Mouse (Mus musculus) heart, embryonic 14.5 days (tissue): ENCODE measurements around the gene Map3k6. TPM values are rescaled to one million over a fixed set of nuclear protein-coding genes. Genes with fewer than 3 reads are reported as not detected.

Experiments used
- ATAC-seq: fragments of 200-750 bp; cut with Nextera tagmentation; 2 replicates; pipeline ENCODE4 v1.8.0; 2017; ENCODE audit warnings: low read depth, moderate TSS enrichment; ENCODE audit not compliant: insufficient number of reproducible peaks, insufficient read depth, low FRiP score
- H3K27ac ChIP-seq, 2 experiments: fragments of 200-500 bp in 1 of 2; fragments of 300-500 bp in 1 of 2; sonication (generic) in 1 of 2; replicated peaks in 1 of 2; 2 replicates each; pipeline ENCODE4 v1.5.1; 2012 to 2014; ENCODE audit warnings: low read depth in 2 of 2, low read length in 2 of 2, control low read depth in 1 of 2, mild to moderate bottlenecking in 1 of 2, mixed read lengths in 1 of 2; ENCODE audit not compliant: control insufficient read depth in 1 of 2, insufficient read depth in 1 of 2
- H3K27me3 ChIP-seq: fragments of 300-500 bp; sonication (generic); 2 replicates; pipeline ENCODE4 v1.6.1; 2014; ENCODE audit warnings: mild to moderate bottlenecking, low read length, control low read depth; ENCODE audit not compliant: control insufficient read depth, insufficient read depth
- H3K36me3 ChIP-seq: fragments of 300-500 bp; sonication (generic); 2 replicates; pipeline ENCODE4 v1.6.1; 2014; ENCODE audit warnings: mild to moderate bottlenecking, control low read depth, low read length, mixed read lengths; ENCODE audit not compliant: control insufficient read depth, insufficient read depth
- H3K4me1 ChIP-seq, 2 experiments: fragments of 200-500 bp in 1 of 2; fragments of 300-500 bp in 1 of 2; sonication (generic) in 1 of 2; 2 replicates each; pipeline ENCODE4 v1.6.1; 2012 to 2014; ENCODE audit warnings: low read length in 2 of 2, control low read depth in 1 of 2, mixed read lengths in 1 of 2; ENCODE audit not compliant: control insufficient read depth in 2 of 2, insufficient read depth in 2 of 2
- H3K4me2 ChIP-seq: fragments of 300-500 bp; sonication (generic); 2 replicates; pipeline ENCODE4 v1.6.1; 2014; ENCODE audit warnings: mild to moderate bottlenecking, low read length
- H3K4me3 ChIP-seq, 2 experiments: fragments of 200-500 bp in 1 of 2; fragments of 300-500 bp in 1 of 2; sonication (generic) in 1 of 2; 2 replicates each; pipeline ENCODE4 v1.5.1; 2012 to 2014; ENCODE audit warnings: low read length in 2 of 2, mild to moderate bottlenecking in 2 of 2, control low read depth in 1 of 2, low read depth in 1 of 2, moderate library complexity in 1 of 2; ENCODE audit not compliant: control insufficient read depth in 1 of 2, insufficient read depth in 1 of 2
- H3K9ac ChIP-seq: fragments of 300-500 bp; sonication (generic); 2 replicates; pipeline ENCODE4 v1.6.1; 2014; ENCODE audit warnings: mild to moderate bottlenecking, low read length
- H3K9me3 ChIP-seq: fragments of 300-500 bp; sonication (generic); 2 replicates; pipeline ENCODE4 v1.6.1; 2016; ENCODE audit warnings: low read length, control low read depth; ENCODE audit not compliant: control insufficient read depth
- WGBS: fragments of 180-500 bp; shearing (Covaris S2); extraction: QIAGEN DNeasy Blood & Tissue Kit; methylation state at CpG from one replicate; pipeline ENCODE4 v1.1.7; 2014; 5-methylcytosine and 5-hydroxymethylcytosine counted together
- polyA plus RNA-seq: library from polyadenylated mRNA; unstranded; fragments of >200 nt; fragmentation: Nextera tagmentation; extraction: Ambion mirVana; gene quantifications from 2 replicates; pipeline ENCODE4 v1.2.1, GENCODE M21; 2014

The Map3k6 gene
- polyA plus RNA-seq, 1 experiment from 2014 or later, result 1.6 TPM

DNA sequence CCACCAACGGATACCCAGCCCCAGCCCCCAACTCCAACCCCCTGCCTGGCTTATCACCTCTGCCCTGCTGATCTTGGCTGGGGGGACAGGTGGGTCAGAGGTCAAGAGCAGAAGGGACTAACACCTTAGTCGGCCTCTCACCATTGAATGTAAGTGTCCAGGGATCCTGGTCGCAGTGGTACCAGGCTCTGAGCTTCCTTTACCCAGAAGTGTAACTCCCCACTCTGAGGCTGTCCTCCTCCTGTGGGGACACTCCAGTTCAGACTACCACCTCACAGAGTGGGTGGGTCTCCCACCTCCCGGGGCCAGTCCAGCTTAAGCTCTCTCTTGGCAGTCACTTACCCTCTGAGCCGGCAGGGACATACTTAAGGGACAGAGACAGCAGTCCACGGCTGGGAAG is 14.8 kb downstream of the Map3k6 start:
- H3K4me2 ChIP-seq, result no peak overlapping the region
- 43% methylated on average over 6 of the region's 6 CpGs for WGBS
- no peaks in the 10 kb centered on the region for H3K36me3 ChIP-seq
- peaks cover 62% of the 10 kb centered on the region for H3K27me3 ChIP-seq
- peaks cover 8 to 12% of the 10 kb centered on the region in 2 experiments for H3K4me1 ChIP-seq
- no peak overlapping the region for H3K4me3 ChIP-seq
- ATAC-seq, result no peak
- no peak overlapping the region for H3K9ac ChIP-seq
- no peaks in the 10 kb centered on the region for H3K9me3 ChIP-seq
- no peak overlapping the region for H3K27ac ChIP-seq

DNA sequence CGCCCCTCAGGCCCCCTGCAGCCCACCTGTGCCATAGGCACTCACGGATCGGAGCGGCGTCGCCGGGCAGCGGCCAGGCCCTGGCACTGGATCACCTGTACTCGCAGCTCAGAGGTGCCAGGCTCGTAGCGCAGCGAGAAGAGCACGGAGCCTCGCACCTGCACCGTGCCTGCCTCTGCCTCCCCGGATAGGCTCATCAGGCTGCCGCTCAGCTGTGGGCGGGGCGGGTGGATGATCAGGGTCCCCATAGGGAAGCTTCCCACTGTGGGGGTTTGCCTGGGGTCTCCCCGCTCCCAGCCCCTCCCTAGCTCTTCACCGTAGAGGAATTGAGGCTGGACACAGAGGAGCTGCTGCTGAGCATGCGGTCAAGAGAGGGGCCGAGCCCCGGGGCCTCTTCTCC is 16.2 kb downstream of the Map3k6 start:
- Histone ChIP-seq H3K4me1 (no peaks in the 10 kb centered on the region), H3K4me2 (no peak overlapping the region), H3K27me3 (peaks cover 48% of the 10 kb centered on the region), H3K9ac (no peak overlapping the region), H3K9me3 (no peaks in the 10 kb centered on the region), H3K27ac (no peak overlapping the region), H3K4me3 (no peak overlapping the region), H3K36me3 (no peaks in the 10 kb centered on the region)
- WGBS, result 16% methylated on average over 24 of the region's 24 CpGs
- no peak for ATAC-seq

DNA sequence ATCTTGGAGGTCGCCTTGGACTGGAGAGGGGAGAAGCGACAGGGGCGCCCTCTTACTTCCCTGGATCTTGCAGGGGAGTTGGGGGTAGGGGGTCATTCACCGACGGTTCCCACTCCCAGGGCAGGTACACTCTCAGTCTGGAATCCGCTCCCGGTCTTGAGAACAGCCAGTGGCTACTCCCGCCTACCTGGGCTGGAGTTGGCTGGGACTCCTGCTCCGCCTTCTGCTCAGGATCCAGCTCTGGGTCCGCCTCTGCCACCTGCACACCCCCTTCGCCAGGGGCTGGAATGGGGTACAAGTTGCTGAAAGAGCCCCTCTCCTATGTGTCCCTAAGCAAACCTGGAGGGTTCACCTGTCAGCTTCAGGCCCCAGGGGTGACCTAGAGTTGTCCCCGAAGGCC is 16.6 kb downstream of the Map3k6 start:
- H3K4me2 ChIP-seq, result no peak overlapping the region
- H3K36me3 ChIP-seq, result no peaks in the 10 kb centered on the region
- ATAC-seq, result no peak
- no peaks in the 10 kb centered on the region for H3K4me1 ChIP-seq
- 27% methylated on average over 10 of the region's 12 CpGs for WGBS
- no peak overlapping the region for H3K9ac ChIP-seq
- peaks cover 44% of the 10 kb centered on the region for H3K27me3 ChIP-seq
- H3K9me3 ChIP-seq, result no peaks in the 10 kb centered on the region
- H3K4me3 ChIP-seq, result no peak overlapping the region
- no peak overlapping the region for H3K27ac ChIP-seq

DNA sequence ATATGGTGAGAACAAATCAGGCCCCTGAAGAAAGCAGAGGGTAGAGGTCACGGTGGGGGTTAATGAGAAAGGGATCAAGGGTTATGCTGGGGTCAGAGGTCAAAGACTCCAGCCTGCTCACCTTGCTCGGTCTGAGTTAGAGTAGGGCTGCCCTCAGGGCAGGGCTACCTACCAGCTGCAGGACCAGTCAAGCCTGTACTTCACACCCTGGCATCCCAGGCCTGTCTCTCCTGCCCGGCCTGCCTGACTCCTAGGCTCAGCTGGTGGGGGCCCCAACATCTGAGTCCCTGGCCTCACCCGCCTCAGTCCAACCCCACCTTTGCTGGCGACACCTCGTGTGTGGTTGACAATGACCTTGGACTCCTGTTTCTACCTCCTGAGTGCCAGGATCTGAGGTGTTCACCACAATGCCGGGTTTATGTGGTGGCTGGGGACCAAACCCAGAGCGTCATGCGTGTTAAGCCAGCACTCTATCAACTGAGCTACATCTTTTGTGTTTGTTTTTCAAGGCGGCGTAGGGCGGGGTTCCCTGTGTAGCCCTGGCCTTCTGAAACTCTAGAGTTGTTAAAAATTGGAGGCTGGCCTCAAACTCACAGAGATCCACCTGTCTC is 17.3 kb downstream of the Map3k6 start:
- no peak for ATAC-seq
- Histone ChIP-seq H3K4me3 (no peak overlapping the region), H3K27me3 (peaks cover 37% of the 10 kb centered on the region), H3K4me1 (no peaks in the 10 kb centered on the region), H3K9me3 (no peaks in the 10 kb centered on the region), H3K4me2 (no peak overlapping the region), H3K36me3 (no peaks in the 10 kb centered on the region), H3K9ac (no peak overlapping the region), H3K27ac (no peak overlapping the region)
- WGBS, result 80% methylated on average over 12 of the region's 12 CpGs

DNA sequence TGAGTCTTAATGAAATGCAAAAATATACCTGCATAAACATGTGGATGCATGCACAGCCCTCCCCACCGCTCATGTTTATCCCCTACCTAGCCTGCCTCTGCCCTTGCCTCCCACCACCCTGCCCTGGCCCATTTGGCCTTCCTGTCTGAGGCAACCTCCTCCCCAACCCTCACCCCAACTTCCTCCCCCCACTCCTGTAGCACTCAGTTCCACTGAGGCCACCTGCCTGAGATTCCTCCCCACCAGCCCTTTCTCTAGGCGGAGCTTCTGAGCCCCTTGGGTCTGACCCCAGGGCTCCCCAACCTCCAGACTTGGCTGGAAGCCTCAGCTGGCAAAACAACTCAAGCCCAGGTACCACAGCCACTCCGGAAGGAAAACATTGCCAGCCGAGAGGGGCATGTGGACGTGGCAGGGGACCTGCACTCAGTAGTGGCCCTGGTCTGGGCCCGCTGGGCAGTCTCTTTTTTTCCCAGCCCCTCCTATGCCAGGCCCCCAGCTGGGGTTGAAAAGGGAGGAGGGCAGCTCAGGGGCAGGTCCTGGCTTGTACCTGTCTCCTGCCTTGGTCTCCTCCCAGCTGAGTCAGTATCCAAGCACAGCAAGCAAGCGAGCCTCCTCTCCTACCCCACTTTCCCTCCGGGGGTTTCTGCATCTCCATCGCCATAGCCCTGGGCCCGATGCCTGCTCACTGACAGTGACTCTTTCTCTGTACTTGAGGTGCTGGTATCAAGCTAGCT is 21.2 kb downstream of the Map3k6 start:
- Histone ChIP-seq H3K4me3 (no peak overlapping the region), H3K4me2 (no peak overlapping the region)
- no peak for ATAC-seq

DNA sequence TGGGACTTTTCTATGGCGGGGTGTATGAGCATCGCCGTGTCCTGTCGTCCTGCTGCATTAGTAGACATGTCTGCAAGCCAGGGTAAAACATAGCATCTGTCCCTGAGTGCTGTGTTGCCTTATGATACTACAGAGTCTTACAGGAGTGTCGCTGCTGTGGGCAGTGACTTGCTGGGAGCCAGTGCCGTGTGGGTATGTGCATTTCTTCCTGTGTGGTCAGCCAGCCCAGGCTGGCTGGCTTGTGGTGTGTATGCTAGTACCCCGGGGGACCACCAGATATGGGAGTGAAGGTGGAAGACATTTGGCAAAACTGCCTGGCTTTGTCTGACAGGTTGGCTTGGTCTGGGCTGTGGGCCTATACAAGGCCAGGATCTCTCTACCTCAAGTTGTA is 21.8 kb downstream of the Map3k6 start:
- Histone ChIP-seq H3K36me3 (peaks cover 34% of the 10 kb centered on the region), H3K4me2 (no peak overlapping the region)
- ATAC-seq, result no peak

More for the DNA sequence above, 21.2 kb downstream of the Map3k6 start:
- peaks cover 29% of the 10 kb centered on the region for H3K36me3 ChIP-seq
- H3K27me3 ChIP-seq, result peaks cover 17% of the 10 kb centered on the region
- no peak overlapping the region for H3K27ac ChIP-seq
- H3K9me3 ChIP-seq, result no peaks in the 10 kb centered on the region
- H3K9ac ChIP-seq, result no peak overlapping the region
- WGBS, result 41% methylated on average over 10 of the region's 10 CpGs
- H3K4me1 ChIP-seq, result no peaks in the 10 kb centered on the region

DNA sequence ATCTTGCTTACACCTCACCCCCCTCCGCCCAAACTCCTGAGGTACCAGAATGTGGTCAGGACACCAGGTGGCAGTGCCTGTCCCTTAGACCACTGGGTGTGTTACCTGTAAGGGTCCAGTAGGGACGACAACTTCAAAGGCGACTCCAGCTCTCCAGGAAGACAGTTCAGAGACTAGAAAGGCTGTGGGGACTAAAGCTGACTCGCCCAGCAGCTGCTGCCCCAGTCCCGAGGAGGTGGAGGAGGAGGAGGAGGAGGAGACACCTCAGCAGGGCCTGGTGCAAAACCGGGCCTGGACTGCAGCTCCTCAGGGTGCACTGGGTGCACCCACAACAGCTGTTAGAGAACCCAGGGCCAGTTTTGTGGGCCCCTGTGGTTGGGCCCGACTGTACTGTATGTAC is 22.3 kb downstream of the Map3k6 start, which contains the start of gene Sytl1:
Sytl1 (minus strand) TSS at position 232 of the 400 bp plus-strand sequence.
- Histone ChIP-seq H3K4me2 (no peak within 1 kb of the TSS), H3K4me1 (no peaks in the 10 kb centered on the region), H3K4me3 (no peak within 1 kb of the TSS), H3K9ac (no peak within 1 kb of the TSS), H3K9me3 (no peaks in the 10 kb centered on the region), H3K36me3 (peaks cover 39% of the 10 kb centered on the region), H3K27me3 (peaks cover 6% of the 10 kb centered on the region; the same call in 1 of the 2 replicates), H3K27ac (no peak within 1 kb of the TSS)
- no peak for ATAC-seq
- WGBS, result 40% methylated on average over 7 of the region's 7 CpGs

More for the DNA sequence above, 21.8 kb downstream of the Map3k6 start:
- Histone ChIP-seq H3K27ac (no peak overlapping the region), H3K27me3 (peaks cover 12% of the 10 kb centered on the region; the same call in 1 of the 2 replicates), H3K4me1 (no peaks in the 10 kb centered on the region), H3K9me3 (no peaks in the 10 kb centered on the region), H3K4me3 (no peak overlapping the region), H3K9ac (no peak overlapping the region)
- 63% methylated on average over 7 of the region's 7 CpGs for whole genome bisulfite sequencing
